Mouse (Mus musculus) layer of hippocampus, postnatal 36 days (tissue): ENCODE measurements around the gene Gm6899. TPM values are rescaled to one million over a fixed set of nuclear protein-coding genes. Genes with fewer than 3 reads are reported as not detected.
A peak's percentile ranks its signal among the peaks of the same experiment; 100 is the strongest.

Source experiments
- DNase-seq, 2 experiments: peaks; one replicate each; pipeline ENCODE4 v3.0.0; 2022
- total RNA-seq, 2 experiments: library from RNA; stranded (reverse); gene quantifications; 2 replicates each; pipeline ENCODE4 v1.2.3; 2021

The Gm6899 gene
- not detected for total RNA-seq

- DNase-seq, result peak; percentile 54 to 60
Observed at GRCm38 (mm10) chr11:26593061-26594059, at the start of gene Gm6899, which contains the start of gene Vrk2. Gene Gm6899 (plus strand): TSS chr11:26593241. Gene Vrk2 (minus strand): TSS chr11:26593999.

- no peak for DNase-seq
Observed at GRCm38 (mm10) chr11:26551551-26551950, 41.5 kb upstream of the Gm6899 start.

GRCm38 (mm10) chr11:26585409-26586366 is 7.4 kb upstream of the Gm6899 start:
- DNase-seq, result no peak

GRCm38 (mm10) chr11:26586367-26587183 is 6.5 kb upstream of the Gm6899 start:
- DNase-seq, result peak; percentile 44 to 52

- no peak for DNase-seq
Observed at GRCm38 (mm10) chr11:26587184-26587524, 5.9 kb upstream of the Gm6899 start.

GRCm38 (mm10) chr11:26592395-26593053 is 517 bp upstream of the Gm6899 start:
- DNase-seq, result no peak

- no peak for DNase-seq
Observed at GRCm38 (mm10) chr11:26594487-26594886, 1.4 kb downstream of the Gm6899 start.

GRCm38 (mm10) chr11:26596186-26596585 is 3.1 kb downstream of the Gm6899 start:
- DNase-seq, result no peak

GRCm38 (mm10) chr11:26597145-26597544 is 4.1 kb downstream of the Gm6899 start:
- DNase-seq, result no peak

- DNase-seq, result no peak
Observed at GRCm38 (mm10) chr11:26597761-26598160, 4.7 kb downstream of the Gm6899 start.

- no peak for DNase-seq
Observed at GRCm38 (mm10) chr11:26598876-26599275, 5.8 kb downstream of the Gm6899 start.

- no peak for DNase-seq
Observed at GRCm38 (mm10) chr11:26600692-26601091, 7.7 kb downstream of the Gm6899 start.

GRCm38 (mm10) chr11:26601571-26602175 is 8.6 kb downstream of the Gm6899 start:
- DNase-seq, result no peak

- no peak for DNase-seq
Observed at GRCm38 (mm10) chr11:26604061-26604655, 11.1 kb downstream of the Gm6899 start.

- no peak for DNase-seq
Observed at GRCm38 (mm10) chr11:26608795-26609194, 15.8 kb downstream of the Gm6899 start.

GRCm38 (mm10) chr11:26618475-26619223 is 25.6 kb downstream of the Gm6899 start:
- no peak for DNase-seq

- no peak for DNase-seq
Observed at GRCm38 (mm10) chr11:26622727-26623126, 29.7 kb downstream of the Gm6899 start.

- DNase-seq, result no peak
Observed at GRCm38 (mm10) chr11:26636239-26636638, 43.2 kb downstream of the Gm6899 start.

- DNase-seq, result no peak
Observed at GRCm38 (mm10) chr11:26640314-26640785, 47.3 kb downstream of the Gm6899 start.

- DNase-seq, result no peak
Observed at GRCm38 (mm10) chr11:26642141-26642540, 49.1 kb downstream of the Gm6899 start.
